Mouse (Mus musculus) cerebellum, postnatal 4 days (tissue): Measurements from ENCODE around the gene Csf2rb2.
"Not testable (repeated sequence)": the region's sequence is repeated elsewhere in the genome, so short reads cannot be mapped to it uniquely, and the experiment has no call there.

ENCODE experiments used
- DNase-seq, 2 experiments: peaks; one replicate each; pipeline ENCODE4 v3.0.0; 2022; ENCODE audit warnings: low spot score in 2 of 2, mixed read lengths in 1 of 2

Csf2rb2 gene

DNA sequence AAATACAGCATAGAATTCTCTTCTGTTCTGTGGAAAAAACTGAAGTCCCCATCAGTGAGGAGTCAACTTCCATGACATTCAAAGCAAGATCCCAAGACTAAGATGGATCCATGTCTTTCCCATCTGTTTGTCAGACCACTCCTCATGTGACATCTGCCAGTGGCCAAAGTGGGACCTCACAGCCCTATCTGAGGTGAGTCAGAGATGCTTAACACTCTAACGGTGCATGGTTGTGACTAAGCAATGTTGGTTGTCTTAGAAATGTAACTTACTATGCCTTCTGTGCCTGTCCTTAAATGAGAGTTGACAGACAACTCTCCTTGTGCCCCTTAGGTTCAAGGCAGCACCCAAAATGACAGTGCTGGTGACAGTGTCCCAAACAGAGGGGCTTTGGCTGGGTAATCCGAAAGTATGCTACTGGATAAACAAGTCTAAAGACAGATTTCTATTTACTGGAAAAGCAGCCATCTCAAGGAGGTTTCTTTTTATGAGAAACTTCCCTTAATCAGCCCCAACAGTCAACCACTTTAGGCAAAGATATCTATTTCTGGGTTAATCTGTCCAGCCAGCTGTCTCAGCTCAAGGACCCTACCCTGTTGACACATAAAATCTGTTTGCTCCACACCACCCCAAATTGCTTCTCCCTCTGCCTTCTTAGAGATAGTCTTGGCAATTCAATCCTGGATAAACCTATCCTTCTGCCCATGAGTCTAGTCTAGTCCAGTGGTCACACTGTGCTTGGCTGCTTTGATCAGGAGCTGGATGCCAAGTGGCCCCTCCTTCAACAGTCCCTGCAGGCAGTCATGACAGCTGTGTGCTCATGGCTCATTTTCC lies 13.0 kb upstream of the Csf2rb2 start:
- not testable (repeated sequence) for DNase-seq

DNA sequence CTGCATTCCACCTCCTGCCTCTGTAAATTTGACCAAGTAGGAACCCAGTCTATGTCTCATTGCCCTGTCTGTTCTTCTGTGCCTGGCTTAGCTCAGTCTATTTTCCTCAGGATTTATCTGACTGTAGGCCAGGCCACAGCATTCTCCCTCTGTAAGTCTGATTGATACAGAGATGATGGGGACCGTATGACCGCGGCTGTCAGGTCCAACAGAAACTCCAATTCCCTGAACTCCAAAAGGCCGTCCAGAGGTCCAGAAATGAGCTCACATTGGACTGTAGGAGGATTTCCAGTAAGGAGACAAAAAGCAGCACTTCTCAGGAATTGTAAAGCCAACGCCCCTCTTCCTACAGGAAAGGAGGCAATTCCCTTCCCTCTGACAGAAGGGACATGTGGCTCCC lies 8.1 kb upstream of the Csf2rb2 start:
- DNase-seq, result not testable (repeated sequence)

DNA sequence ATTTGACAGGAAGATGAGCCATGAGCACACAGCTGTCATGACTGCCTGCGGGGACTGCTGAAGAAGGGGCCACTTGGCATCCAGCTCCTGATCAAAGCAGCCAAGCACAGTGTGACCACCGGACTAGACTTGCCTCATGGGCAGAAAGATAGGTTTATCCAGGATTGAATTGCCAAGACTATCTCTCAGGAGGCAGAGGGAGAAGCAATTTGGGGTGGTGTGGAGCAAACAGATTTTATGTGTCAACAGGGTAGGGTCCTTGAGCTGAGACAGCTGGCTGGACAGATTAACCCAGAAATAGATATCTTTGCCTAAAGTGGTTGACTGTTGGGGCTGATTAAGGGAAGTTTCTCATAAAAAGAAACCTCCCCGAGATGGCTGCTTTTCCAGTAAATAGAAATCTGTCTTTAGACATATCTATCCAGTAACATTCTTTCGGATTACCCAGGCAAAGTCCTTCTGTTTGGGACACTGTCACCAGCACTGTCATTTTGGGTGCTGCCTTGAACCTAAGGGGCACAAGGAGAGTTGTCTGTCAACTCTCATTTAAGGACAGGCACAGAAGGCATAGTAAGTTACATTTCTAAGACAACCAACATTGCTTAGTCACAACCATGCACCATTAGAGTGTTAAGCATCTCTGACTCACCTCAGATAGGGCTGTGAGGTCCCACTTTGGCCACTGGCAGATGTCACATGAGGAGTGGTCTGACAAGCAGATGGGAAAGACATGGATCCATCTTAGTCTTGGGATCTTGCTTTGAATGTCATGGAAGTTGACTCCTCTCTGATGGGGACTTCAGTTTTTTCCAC lies 7.1 kb upstream of the Csf2rb2 start:
- DNase-seq, result peak in 1 of 2 experiments; percentile 16

DNA sequence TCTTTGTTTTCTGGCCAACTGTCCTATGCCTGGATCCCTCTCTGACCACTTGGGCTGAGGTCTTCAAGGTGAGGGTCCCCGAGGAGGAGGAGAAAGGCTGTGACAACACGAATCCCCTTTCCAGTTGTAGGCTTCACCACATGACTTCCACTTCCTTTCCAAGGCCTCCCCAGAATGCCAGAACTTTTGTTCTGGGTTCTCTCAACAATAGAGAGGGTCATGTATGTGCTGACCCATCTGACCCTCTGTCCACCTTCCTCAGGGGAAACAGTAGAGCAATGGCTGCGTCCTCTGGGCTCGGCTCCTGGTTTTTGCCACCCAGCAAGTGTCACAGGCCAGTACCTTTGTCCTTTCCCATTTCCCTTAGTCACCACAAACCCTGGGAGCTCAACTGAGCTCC lies 5.5 kb upstream of the Csf2rb2 start:
- no peak for DNase-seq

DNA sequence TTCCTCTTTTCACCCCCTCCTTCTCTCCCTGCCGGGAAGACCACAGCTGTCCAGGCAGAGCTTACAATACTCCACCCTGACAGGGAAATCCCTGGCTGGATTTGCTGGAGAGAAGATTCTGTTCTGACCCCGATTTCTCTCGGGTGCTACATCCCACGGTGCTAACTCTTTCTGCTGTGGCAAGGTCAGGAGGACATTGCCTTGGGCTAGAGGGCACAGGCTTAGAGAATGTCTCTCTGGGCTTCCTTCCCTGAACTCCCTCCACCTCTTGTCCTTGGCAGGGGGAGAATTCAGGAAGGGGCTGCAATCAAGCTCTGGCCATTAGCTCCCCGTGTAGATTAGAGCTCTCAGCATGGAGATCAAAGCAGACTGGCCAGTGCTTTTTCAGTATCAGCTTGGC lies 4.3 kb upstream of the Csf2rb2 start:
- DNase-seq, result no peak

DNA sequence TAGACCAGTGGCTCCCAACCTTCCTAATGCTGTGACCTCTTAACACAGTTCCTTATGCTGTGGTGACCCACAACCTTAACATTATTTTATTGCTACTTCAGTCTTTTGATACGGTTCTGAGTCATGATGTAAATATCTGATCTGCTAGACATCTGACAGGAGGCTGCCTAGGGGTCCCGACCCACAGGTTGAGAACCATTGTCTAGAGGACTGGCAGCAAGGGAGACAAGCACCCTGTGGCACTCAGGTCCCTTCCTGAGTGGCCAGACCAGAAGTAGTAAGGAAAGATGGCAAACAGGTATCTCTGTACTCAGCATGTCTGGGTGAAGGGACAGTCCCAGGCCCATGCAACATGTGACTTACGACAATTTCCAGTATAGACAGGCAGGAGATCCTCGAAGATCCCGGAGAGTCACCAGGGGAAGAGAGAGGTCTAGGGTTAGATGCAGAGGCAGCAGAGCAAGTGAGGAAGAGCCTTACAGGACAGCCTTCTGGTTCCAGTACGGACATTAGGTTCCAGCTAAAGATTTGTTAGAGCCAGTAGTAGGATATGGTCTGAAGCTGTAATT lies 1.8 kb downstream of the Csf2rb2 start:
- DNase-seq, result no peak

DNA sequence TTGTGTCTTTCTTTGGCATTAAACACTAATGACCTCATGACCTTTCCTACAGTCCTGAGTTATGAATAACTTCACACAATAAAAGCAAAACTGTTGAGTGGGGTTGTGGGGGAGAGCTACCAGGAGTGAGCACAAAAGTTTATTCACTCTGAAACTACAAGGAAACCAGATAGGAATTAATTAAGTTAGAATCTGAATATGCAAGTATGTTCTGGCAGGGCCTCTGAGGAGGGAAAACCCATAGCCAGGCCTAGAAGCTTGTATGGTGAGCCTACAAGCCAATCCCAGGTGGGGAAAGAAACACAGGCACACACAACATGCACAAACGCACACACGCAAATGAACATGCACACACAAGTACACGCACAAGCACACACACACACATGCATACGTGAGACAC lies 2.8 kb downstream of the Csf2rb2 start:
- no peak for DNase-seq

DNA sequence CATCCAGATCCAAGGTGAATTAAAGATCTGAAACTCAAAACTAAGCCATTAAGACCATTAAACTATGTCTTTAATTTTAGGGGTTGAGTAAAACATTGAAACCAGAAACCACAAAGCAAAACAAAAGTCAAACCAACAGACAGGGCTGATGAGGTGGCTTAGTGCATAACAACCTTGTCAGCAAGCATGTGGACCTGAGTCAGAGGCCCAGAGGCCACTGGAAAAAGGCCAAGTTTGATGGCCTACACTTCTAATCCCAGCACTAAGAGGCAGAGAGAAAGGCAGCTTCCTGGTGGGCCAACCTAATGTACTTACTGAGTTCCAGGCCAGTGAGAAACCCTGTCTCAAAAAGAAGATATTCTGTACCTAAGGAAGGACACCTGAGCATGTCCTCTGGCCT lies 4.7 kb downstream of the Csf2rb2 start:
- DNase-seq, result no peak

DNA sequence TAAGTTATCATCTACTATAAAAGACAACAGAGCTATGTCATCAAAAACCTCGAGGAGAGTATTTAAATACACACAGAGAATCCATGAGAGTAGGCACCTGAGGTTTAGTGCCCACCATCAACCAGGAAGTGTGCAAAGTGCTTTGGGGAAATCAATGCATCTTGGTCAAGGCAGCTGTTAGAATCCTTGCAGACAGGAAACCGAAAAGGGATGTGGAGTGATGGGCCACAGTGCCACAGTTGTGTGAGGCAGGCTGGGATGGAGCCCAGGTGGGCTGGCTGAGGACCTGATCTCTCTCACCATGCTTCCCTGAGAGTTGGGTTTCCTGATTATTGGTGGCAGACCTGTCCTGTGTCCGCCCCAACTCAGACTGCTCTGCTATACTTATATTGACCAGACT lies 5.9 kb downstream of the Csf2rb2 start:
- no peak for DNase-seq

DNA sequence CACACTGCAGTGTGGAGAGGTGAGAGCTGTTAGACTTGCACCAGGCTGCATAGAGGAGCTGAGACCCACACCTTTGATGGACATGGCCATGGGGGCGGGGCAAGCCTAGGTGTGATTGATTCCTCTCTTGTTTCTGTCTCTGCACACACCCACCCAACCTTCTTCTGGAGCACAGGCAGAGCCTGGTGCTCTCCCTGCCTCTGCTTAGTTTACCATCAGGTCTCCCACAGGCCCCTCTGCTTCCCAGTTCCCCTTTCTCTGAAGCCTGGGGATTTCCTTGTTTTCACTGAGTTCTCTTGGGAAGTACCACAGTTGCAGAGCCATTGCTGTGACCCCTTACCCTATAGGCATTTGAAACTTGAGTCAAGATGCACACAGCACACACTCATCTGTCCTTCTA lies 7.0 kb downstream of the Csf2rb2 start:
- no peak for DNase-seq

DNA sequence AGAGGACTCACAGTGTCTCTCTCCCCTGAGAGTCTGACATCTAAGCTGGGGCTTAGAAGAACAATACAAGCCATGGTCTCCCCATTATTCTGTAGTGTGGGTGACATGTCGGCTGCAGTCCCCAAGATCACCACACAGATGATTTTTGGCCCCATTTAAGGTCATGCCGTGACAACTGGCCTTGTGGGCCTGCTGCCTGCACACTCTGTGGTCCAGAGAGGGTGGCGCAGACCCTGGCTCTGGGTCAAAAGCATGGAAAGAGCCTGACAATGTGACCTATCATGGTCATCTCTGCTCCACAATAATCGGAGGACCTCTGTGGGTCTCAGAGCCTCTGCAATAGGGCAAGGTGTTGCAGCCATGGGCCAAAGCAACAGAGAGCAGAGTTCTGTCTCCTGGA lies 11.8 kb downstream of the Csf2rb2 start:
- DNase-seq, result no peak

DNA sequence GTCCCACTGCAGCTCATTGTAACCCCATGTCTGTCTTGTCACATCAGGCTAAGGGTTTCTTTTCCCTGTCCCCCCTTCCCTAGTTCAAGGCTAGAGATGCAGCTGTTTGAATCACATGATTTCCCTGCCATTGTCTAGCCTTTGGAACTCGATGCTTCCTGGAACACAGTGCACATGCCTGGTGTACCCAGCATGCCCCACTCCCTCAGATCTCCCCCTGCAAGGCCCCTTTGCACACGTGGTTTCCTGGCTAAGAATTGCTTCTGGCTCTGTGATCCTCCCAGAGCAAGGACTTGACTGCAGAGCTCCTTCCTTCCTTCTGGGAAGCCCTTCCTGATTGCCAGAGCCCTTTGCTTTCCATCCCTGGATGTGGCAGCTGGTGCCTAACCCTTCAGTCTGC lies 12.3 kb downstream of the Csf2rb2 start:
- not testable (repeated sequence) for DNase-seq

DNA sequence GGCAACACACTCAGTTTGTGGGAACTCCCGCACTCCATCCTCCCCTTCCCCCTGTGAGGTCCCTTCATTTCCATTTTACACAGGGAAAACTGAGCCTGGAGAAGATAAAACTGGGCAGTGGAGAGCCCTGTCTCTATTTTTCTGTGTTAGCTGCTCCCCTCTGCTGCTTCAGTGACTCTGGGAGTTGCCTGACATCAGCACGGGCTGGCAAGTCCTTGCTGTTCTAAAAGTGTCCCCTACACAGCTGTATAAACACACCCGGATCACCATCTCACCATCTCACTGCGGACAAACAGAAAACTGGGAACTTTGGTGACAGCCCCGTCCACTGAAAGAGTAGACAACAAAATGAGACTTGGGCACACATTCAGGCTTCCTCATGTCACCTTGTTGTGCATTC lies 15.7 kb downstream of the Csf2rb2 start:
- not testable (repeated sequence) for DNase-seq

DNA sequence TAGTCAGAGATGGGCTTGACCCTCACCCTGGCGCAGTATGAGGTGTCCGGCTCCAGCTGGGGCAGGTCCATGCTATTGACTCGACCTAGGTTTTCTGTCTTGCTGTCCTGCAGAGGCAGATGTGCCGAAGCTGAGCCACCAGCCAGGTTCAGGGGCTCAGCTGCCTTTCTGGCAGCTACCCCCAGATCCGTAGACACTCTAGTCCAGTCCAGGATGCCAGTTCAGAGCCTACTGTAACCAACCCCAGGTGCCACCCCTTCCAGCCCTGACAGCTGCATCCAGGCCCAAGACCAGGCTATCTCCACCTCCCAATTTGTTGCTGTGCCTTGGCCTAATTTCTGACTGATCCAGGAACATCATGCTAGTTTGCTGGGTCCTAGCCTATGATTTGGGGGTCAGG lies 17.6 kb downstream of the Csf2rb2 start:
- DNase-seq, result no peak

DNA sequence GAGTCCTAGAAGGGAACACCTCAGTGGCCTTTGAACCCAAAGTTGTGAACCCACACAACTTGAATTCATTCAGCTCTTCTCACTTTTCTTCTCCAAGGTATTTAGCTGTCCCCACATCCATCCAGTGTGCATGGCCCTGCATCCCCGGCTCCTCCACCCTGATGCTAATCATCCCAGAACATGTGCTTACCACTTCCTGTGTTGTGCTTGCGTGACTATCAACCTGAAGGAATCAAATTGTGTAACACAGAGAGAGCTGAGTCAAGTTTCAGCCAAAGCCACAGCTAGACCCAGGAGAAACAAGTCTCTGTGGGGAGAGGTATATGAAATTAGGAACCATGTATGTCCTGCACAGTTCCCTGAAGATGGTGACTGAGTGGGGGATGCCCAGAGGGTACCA lies 27.2 kb downstream of the Csf2rb2 start:
- DNase-seq, result no peak

DNA sequence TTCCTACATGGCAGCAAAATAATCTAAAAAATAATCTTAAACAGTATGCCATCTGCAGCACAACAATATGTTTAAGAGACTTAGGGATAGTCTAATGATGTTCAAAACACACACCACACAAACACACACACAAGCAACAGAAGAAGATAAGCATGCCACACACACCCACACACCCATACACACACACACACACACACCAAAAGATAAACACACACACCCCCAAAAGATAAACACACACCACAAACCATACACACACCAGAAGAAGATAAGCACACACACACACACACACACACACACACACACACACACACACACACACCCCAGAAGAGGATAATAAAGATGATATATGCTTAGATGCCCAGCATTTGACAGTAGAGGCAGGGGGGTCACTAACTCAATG lies 34.3 kb downstream of the Csf2rb2 start:
- DNase-seq, result no peak

DNA sequence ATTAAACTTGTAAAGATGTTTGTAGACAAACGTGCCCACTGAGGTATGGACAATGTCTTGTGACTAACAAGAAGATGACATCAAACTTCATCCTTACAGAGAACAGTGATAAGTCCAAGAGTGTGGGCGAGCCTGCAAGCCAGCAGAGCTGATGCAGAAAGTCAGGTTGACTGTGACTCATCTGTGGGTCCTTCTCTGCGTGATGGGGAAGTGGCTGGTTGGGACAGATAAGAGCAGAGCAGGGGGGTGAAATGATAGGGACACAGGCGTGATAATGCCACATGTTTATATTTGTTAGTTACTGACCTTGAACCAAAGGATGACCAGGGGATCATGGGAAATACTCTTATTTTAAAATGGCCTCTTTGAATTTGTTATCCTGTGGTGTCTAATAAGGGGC lies 37.7 kb downstream of the Csf2rb2 start:
- no peak for DNase-seq

DNA sequence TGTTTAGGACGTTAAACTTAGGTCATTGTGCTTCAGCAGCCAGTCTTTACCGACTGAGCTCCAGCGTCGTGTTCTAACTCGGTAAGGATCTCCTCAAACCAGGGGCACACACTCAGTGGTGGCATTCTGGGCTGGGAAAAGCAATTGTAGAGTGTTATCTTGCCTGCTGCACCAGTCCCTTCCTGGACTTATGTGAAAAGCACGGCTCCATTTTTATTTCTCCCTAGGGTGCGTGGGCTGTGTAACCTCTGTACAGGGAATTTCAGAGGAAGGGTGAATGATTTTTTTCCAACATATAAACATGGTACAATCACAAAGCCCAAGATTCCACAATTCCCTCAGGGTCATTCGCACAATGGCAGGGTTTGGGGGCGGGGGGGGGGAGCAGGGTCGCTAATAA lies 38.1 kb downstream of the Csf2rb2 start:
- DNase-seq, result no peak

DNA sequence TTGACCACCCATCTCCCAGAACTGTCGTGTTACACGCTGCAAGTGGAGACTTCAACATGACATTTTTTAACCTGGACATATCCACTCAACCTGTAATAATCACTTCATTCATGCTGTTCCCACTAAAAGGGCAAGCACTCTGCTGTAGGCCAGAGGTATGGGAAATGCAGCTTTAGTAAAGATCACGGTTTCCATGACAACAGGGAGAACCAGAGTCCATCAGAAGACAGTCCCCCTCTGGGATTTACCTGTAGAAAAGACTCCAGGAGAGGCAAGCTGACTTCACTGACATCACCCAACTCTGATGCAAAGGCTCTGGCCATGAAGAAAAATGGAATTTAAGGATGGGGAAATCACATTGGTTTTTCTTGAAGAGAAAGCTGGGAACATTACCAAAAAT lies 42.2 kb downstream of the Csf2rb2 start:
- no peak for DNase-seq

DNA sequence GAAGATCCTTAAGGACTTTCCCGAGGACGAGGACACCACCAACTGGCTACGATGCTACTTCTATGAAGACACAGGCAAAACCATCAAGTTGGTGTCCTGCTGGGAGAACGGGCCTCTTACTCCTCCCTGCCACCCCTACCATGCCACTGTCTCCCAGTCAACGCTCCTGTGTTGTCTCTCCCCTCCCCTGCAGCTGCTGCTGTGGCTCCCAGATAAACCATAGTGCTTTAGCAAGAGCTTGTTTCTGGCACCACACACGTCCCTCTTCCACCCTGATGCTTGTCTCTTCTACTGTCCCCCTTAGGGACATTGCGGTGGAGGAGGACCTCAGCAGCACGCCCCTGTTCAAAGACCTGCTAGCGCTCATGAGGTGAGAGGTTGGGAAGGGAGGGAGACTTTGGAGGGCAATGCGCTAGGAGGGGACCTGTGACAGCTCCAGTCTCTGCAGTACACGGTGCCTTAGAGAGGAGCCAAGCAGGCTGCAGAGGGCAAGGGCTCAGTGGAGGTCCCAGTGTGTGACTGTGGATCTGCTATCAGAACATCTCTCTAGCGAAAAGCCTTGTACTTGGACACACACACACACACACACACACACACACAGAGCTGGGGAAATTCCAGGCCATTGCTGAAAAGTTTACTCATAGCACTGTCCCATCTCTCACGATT lies 44.7 kb downstream of the Csf2rb2 start:
- DNase-seq, result no peak

DNA sequence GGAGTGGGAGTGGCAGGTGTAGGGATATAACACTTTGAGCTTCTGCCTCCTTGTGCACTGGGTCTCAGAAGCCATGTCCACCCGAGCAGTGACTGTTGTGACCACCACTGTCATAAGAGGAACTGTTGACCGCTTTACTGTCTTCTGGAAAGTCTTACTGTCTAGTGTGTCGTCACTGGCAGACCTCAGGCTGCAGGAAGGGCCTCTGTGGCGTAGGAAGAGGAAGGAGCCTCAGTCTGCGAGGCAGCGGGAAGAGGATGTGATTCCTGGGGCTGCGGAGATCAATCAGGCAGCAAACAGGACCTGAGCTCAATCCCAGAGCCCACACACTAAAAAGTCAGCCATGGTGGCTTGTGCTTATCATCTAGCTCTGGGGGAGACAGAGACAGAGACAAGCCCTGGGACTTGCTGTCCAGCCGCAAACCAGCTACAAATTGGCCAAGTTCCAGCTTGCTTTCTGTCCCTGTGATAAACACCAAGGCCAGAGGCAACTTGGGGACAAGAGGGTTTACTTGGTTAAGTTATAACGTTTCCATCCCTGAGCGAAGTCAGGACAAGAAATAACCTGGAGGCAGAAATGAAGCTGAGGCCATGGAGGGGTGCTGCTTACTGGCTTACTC lies 47.2 kb downstream of the Csf2rb2 start:
- DNase-seq, result no peak
